Mouse (Mus musculus): ENCODE data around the gene Nutm1. TPM values are rescaled to one million over a fixed set of nuclear protein-coding genes. Genes with fewer than 3 reads are reported as not detected.
"Not testable (repeated sequence)": the region's sequence is repeated elsewhere in the genome, so short reads cannot be mapped to it uniquely, and the experiment has no call there.

The Nutm1 gene
- 0.08 TPM in 1 of 2 replicates, not detected in the other for polyA plus RNA-seq (2014; fragmentation: Nextera tagmentation; extraction: Ambion mirVana)

GRCm38 (mm10) chr2:112259241-112259962 is at the start of gene Nutm1:
Gene Nutm1 (minus strand): TSS chr2:112259291.
- ATAC-seq (replicated peaks; ENCODE audit: low FRiP score, low TSS enrichment, low read depth): no peak
- Histone ChIP-seq H3K27me3 (replicated peaks; ENCODE audit: control insufficient read depth, insufficient read depth, low read length) (no peaks in the 10 kb centered on the region), H3K4me1 (replicated peaks; ENCODE audit: control insufficient read depth, insufficient read depth, low read length) (peaks cover 8% of the 10 kb centered on the region), H3K4me3 (ENCODE audit: low read depth, low read length) (no peak within 1 kb of the TSS), H3K9ac (ENCODE audit: low read length) (no peak within 1 kb of the TSS), H3K9me3 (ENCODE audit: control insufficient read depth, low read length) (no peaks in the 10 kb centered on the region), H3K4me2 (ENCODE audit: low read length) (no peak within 1 kb of the TSS), H3K36me3 (ENCODE audit: control insufficient read depth, insufficient read depth, low read length) (no peaks in the 10 kb centered on the region), H3K27ac (ENCODE audit: low read depth) (no peak within 1 kb of the TSS)
- no peak for DNase-seq (ENCODE audit: low spot score)
- 73% methylated on average over 10 of the region's 10 CpGs for WGBS

- ATAC-seq (replicated peaks; ENCODE audit: low FRiP score, low TSS enrichment, low read depth): no peak
- no peak for DNase-seq (ENCODE audit: low spot score)
- no peak overlapping the region for H3K9ac ChIP-seq (ENCODE audit: low read length)
- no peaks in the 10 kb centered on the region for H3K4me1 ChIP-seq (replicated peaks; ENCODE audit: control insufficient read depth, insufficient read depth, low read length)
- no peak overlapping the region for H3K27ac ChIP-seq (ENCODE audit: low read depth)
- H3K27me3 ChIP-seq (replicated peaks; ENCODE audit: control insufficient read depth, insufficient read depth, low read length): no peaks in the 10 kb centered on the region
- H3K9me3 ChIP-seq (ENCODE audit: control insufficient read depth, low read length): no peaks in the 10 kb centered on the region
- no peaks in the 10 kb centered on the region for H3K36me3 ChIP-seq (ENCODE audit: control insufficient read depth, insufficient read depth, low read length)
- 89% methylated on average over 3 of the region's 3 CpGs for WGBS
- no peak overlapping the region for H3K4me3 ChIP-seq (ENCODE audit: low read depth, low read length)
- H3K4me2 ChIP-seq (ENCODE audit: low read length): no peak overlapping the region
Observed at GRCm38 (mm10) chr2:112308671-112309070, 49.6 kb upstream of the Nutm1 start.

DNA sequence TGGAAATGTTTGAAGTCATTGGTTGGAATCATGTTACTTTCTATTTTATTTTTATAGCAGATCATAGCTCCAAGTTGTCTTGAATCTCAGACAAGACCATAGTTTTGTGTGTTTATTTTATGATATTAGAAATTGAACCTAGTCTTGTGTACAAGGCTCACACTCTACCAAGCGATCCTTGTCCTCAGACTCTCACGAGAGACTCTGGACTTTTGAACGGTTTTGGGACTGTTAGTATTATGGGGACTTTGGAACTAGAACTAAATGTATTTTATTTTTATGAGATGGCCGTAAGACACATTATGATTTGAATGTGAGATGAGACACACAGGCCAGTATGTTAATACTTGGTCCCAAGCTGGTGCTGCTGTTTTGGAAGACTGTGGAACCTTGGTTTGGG is 39.1 kb upstream of the Nutm1 start:
- H3K27me3 ChIP-seq (replicated peaks; ENCODE audit: control insufficient read depth, insufficient read depth, low read length): no peaks in the 10 kb centered on the region
- no peak overlapping the region for H3K9ac ChIP-seq (ENCODE audit: low read length)
- no peak overlapping the region for H3K4me2 ChIP-seq (ENCODE audit: low read length)
- no peak overlapping the region for H3K4me3 ChIP-seq (ENCODE audit: low read depth, low read length)
- ATAC-seq (replicated peaks; ENCODE audit: low FRiP score, low TSS enrichment, low read depth) (no peak), DNase-seq (ENCODE audit: low spot score) (no peak)
- H3K27ac ChIP-seq (ENCODE audit: low read depth): no peak overlapping the region
- no peaks in the 10 kb centered on the region for H3K9me3 ChIP-seq (ENCODE audit: control insufficient read depth, low read length)
- no peaks in the 10 kb centered on the region for H3K4me1 ChIP-seq (replicated peaks; ENCODE audit: control insufficient read depth, insufficient read depth, low read length)
- no peaks in the 10 kb centered on the region for H3K36me3 ChIP-seq (ENCODE audit: control insufficient read depth, insufficient read depth, low read length)
- WGBS: 93% methylated on average over 4 of the region's 4 CpGs

DNA sequence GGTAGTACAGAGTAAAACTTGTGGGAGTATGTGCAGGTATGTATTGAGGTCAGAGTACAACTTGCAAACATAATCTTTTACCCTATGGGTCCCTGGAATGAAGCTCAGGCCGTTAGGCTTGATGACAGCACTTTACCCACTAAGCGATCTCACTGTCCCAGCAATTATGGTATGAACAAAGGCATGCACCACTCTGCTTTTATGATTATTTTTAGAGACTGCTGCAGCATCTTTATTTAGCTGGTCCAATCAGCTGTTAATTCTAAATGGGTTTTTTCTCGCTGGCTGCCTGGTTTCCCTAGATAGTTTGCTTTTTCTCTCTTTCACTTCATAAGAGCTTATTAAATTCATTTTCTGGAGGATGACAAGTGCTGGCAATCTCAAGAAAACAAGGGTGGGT is 37.1 kb upstream of the Nutm1 start:
- 81% methylated on average over 3 of the region's 3 CpGs for WGBS
- no peak overlapping the region for H3K4me3 ChIP-seq (ENCODE audit: low read depth, low read length)
- H3K27ac ChIP-seq (ENCODE audit: low read depth): no peak overlapping the region
- no peaks in the 10 kb centered on the region for H3K27me3 ChIP-seq (replicated peaks; ENCODE audit: control insufficient read depth, insufficient read depth, low read length)
- H3K4me1 ChIP-seq (replicated peaks; ENCODE audit: control insufficient read depth, insufficient read depth, low read length): no peaks in the 10 kb centered on the region
- no peak for ATAC-seq (replicated peaks; ENCODE audit: low FRiP score, low TSS enrichment, low read depth)
- no peak overlapping the region for H3K9ac ChIP-seq (ENCODE audit: low read length)
- DNase-seq (ENCODE audit: low spot score): no peak
- no peaks in the 10 kb centered on the region for H3K9me3 ChIP-seq (ENCODE audit: control insufficient read depth, low read length)
- H3K36me3 ChIP-seq (ENCODE audit: control insufficient read depth, insufficient read depth, low read length): no peaks in the 10 kb centered on the region
- no peak overlapping the region for H3K4me2 ChIP-seq (ENCODE audit: low read length)

DNA sequence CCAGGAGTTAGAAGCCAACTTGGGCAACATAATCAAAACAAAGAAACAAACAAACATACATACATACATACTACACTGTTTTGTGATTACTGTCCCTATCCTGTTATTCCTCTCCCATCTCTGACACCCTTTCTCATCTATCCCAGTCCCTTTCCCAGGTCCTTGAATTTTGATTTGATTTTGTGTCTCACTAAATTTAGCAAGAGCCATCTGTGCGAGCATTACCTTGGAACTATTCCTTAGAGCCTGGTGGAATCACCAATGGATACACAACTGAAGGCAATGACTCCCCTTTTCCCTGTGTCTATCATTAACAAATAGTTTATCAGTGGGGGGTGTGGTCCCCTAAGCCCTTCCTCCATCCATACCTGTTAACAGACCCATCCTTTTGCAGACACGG is 33.7 kb upstream of the Nutm1 start:
- no peak for DNase-seq (ENCODE audit: low spot score)
- no peak overlapping the region for H3K4me2 ChIP-seq (ENCODE audit: low read length)
- H3K9ac ChIP-seq (ENCODE audit: low read length): no peak overlapping the region
- no peak overlapping the region for H3K27ac ChIP-seq (ENCODE audit: low read depth)
- no peak overlapping the region for H3K4me3 ChIP-seq (ENCODE audit: low read depth, low read length)
- no peak for ATAC-seq (replicated peaks; ENCODE audit: low FRiP score, low TSS enrichment, low read depth)
- no peaks in the 10 kb centered on the region for H3K36me3 ChIP-seq (ENCODE audit: control insufficient read depth, insufficient read depth, low read length)
- no peaks in the 10 kb centered on the region for H3K9me3 ChIP-seq (ENCODE audit: control insufficient read depth, low read length)
- 88% methylated on average over 2 of the region's 2 CpGs for WGBS
- H3K27me3 ChIP-seq (replicated peaks; ENCODE audit: control insufficient read depth, insufficient read depth, low read length): no peaks in the 10 kb centered on the region
- no peaks in the 10 kb centered on the region for H3K4me1 ChIP-seq (replicated peaks; ENCODE audit: control insufficient read depth, insufficient read depth, low read length)

GRCm38 (mm10) chr2:112289507-112289906 is 30.4 kb upstream of the Nutm1 start:
- no peak; the same call in 1 of the 2 replicates for ATAC-seq (replicated peaks; ENCODE audit: low FRiP score, low TSS enrichment, low read depth)
- 72% methylated on average over 3 of the region's 3 CpGs for WGBS
- H3K27me3 ChIP-seq (replicated peaks; ENCODE audit: control insufficient read depth, insufficient read depth, low read length): no peaks in the 10 kb centered on the region
- H3K4me3 ChIP-seq (ENCODE audit: low read depth, low read length): no peak overlapping the region
- H3K4me2 ChIP-seq (ENCODE audit: low read length): no peak overlapping the region
- H3K9me3 ChIP-seq (ENCODE audit: control insufficient read depth, low read length): no peaks in the 10 kb centered on the region
- no peaks in the 10 kb centered on the region for H3K36me3 ChIP-seq (ENCODE audit: control insufficient read depth, insufficient read depth, low read length)
- H3K9ac ChIP-seq (ENCODE audit: low read length): no peak overlapping the region
- no peaks in the 10 kb centered on the region for H3K4me1 ChIP-seq (replicated peaks; ENCODE audit: control insufficient read depth, insufficient read depth, low read length)
- DNase-seq (ENCODE audit: low spot score): no peak
- H3K27ac ChIP-seq (ENCODE audit: low read depth): no peak overlapping the region

DNA sequence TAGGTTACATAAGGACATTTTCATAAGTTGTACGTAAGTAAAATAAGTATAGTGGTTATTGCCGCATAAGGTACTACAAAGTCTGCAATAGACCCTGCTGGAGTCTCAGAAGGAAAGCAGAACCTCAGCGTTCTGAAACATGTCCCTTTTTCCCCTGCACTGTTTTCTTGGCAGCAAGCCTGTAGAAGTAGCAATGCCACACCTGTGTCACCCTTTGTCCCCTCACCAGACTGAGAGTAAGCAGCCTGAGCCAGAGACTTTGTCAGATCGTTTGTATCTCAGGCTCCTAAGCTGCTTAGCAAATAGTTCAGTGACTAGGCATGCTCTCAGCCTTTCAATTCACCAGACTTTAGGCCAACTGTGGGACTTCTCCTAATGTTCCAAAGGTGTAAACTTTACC is 28.0 kb upstream of the Nutm1 start:
- no peak for DNase-seq (ENCODE audit: low spot score)
- no peak overlapping the region for H3K4me3 ChIP-seq (ENCODE audit: low read depth, low read length)
- WGBS: 62% methylated on average over 4 of the region's 4 CpGs
- no peaks in the 10 kb centered on the region for H3K9me3 ChIP-seq (ENCODE audit: control insufficient read depth, low read length)
- H3K4me2 ChIP-seq (ENCODE audit: low read length): no peak overlapping the region
- H3K27me3 ChIP-seq (replicated peaks; ENCODE audit: control insufficient read depth, insufficient read depth, low read length): no peaks in the 10 kb centered on the region
- H3K9ac ChIP-seq (ENCODE audit: low read length): no peak overlapping the region
- peaks cover 3% of the 10 kb centered on the region; the same call in 1 of the 2 replicates for H3K4me1 ChIP-seq (replicated peaks; ENCODE audit: control insufficient read depth, insufficient read depth, low read length)
- ATAC-seq (replicated peaks; ENCODE audit: low FRiP score, low TSS enrichment, low read depth): peak; percentile 54; the same call in 1 of the 2 replicates
- H3K27ac ChIP-seq (ENCODE audit: low read depth): no peak overlapping the region
- no peaks in the 10 kb centered on the region for H3K36me3 ChIP-seq (ENCODE audit: control insufficient read depth, insufficient read depth, low read length)

- H3K4me1 ChIP-seq (replicated peaks; ENCODE audit: control insufficient read depth, insufficient read depth, low read length); DNase-seq (ENCODE audit: low spot score); H3K9me3 ChIP-seq (ENCODE audit: control insufficient read depth, low read length); ATAC-seq (replicated peaks; ENCODE audit: low FRiP score, low TSS enrichment, low read depth); H3K36me3 ChIP-seq (ENCODE audit: control insufficient read depth, insufficient read depth, low read length); H3K4me3 ChIP-seq (ENCODE audit: low read depth, low read length); H3K27me3 ChIP-seq (replicated peaks; ENCODE audit: control insufficient read depth, insufficient read depth, low read length); H3K4me2 ChIP-seq (ENCODE audit: low read length); H3K27ac ChIP-seq (ENCODE audit: low read depth); H3K9ac ChIP-seq (ENCODE audit: low read length): not testable (repeated sequence)
- WGBS: 90% methylated on average over 1 of the region's 1 CpGs
Observed at GRCm38 (mm10) chr2:112286062-112286461, 27.0 kb upstream of the Nutm1 start.

- DNase-seq (ENCODE audit: low spot score): no peak
- H3K4me2 ChIP-seq (ENCODE audit: low read length): peak overlapping the region; percentile 67
- 53% methylated on average over 6 of the region's 6 CpGs for WGBS
- no peaks in the 10 kb centered on the region for H3K27me3 ChIP-seq (replicated peaks; ENCODE audit: control insufficient read depth, insufficient read depth, low read length)
- no peak overlapping the region for H3K27ac ChIP-seq (ENCODE audit: low read depth)
- H3K4me3 ChIP-seq (ENCODE audit: low read depth, low read length): peak overlapping the region; percentile 47
- peaks cover 3% of the 10 kb centered on the region; the same call in 1 of the 2 replicates for H3K4me1 ChIP-seq (replicated peaks; ENCODE audit: control insufficient read depth, insufficient read depth, low read length)
- H3K9ac ChIP-seq (ENCODE audit: low read length): peak overlapping the region; percentile 48
- no peaks in the 10 kb centered on the region for H3K36me3 ChIP-seq (ENCODE audit: control insufficient read depth, insufficient read depth, low read length)
- H3K9me3 ChIP-seq (ENCODE audit: control insufficient read depth, low read length): no peaks in the 10 kb centered on the region
- no peak for ATAC-seq (replicated peaks; ENCODE audit: low FRiP score, low TSS enrichment, low read depth)
Observed at GRCm38 (mm10) chr2:112285031-112285390, 25.9 kb upstream of the Nutm1 start.
